Mouse (Mus musculus) G1E (cell line): ENCODE measurements around the gene Myh13.

Source experiments
- CTCF ChIP-seq: IDR thresholded peaks from 2 replicates; pipeline ENCODE4 v1.5.1; 2012; ENCODE audit warnings: low read depth, low read length, inconsistent platforms, mixed read lengths
- GATA1 ChIP-seq: IDR thresholded peaks from 2 replicates; pipeline ENCODE4 v1.6.1; 2012; ENCODE audit warnings: borderline replicate concordance, low read length, inconsistent platforms, mixed read lengths
- GATA2 ChIP-seq: IDR thresholded peaks from 2 replicates; pipeline ENCODE4 v1.6.1; 2012; ENCODE audit warnings: low read depth, low read length, inconsistent platforms, borderline replicate concordance
- POLR2AphosphoS5 ChIP-seq: IDR thresholded peaks from 2 replicates; pipeline ENCODE4 v1.6.1; 2012; ENCODE audit warnings: low read depth, low read length, inconsistent platforms; ENCODE audit not compliant: insufficient replicate concordance

DNA sequence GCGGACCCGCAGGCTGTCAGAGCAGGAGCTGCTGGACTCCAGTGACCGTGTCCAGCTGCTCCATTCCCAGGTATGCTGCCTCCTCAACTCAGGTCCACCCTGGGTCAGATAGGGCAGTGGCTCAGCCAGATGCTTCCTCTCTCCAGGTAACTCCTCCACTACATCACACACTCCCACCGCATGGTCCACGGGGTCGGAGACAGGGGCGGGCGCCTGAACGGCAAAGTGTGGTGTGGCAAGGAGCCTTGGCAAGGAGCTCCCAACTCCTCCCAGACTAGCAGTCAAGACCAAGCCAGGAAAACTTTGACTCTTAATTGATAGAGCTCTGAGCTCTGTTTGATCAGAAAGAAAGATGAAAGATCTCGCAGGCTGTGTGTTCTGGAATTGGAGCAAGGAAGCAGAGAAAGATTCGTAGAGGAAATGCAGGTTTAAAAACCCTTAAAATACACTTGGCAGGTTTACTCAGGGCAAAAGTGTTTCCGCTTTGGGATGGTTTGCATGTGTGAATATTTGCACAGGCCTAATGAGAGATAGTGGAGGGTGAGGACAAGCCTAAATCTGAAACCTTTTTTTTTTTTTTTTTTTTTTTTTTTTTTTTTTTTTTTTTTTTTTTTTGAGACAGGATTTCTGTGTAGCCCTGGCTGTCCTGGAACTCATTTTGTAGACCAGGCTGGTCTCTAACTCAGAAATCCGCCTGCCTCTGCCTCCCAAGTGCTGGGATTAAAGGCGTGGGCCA lies 43.7 kb downstream of the Myh13 start:
- TF ChIP-seq CTCF (no peak), GATA1 (no peak), POLR2AphosphoS5 (no peak), GATA2 (no peak)
